Mouse (Mus musculus) layer of hippocampus, adult 2 months (tissue): Measurements from ENCODE around the gene Mars. TPM values are rescaled to one million over a fixed set of nuclear protein-coding genes. Genes with fewer than 3 reads are reported as not detected.

Experiments
- DNase-seq, 2 experiments: peaks; one replicate each; pipeline ENCODE4 v3.0.0; 2022; ENCODE audit warnings: low spot score in 2 of 2
- H3K27ac ChIP-seq: fragments of 200-600 bp; 2 replicates; pipeline ENCODE4 v1.8.1; 2022
- H3K4me3 ChIP-seq: fragments of 200-600 bp; 2 replicates; pipeline ENCODE4 v1.8.1; 2022; ENCODE audit warnings: mild to moderate bottlenecking
- CTCF ChIP-seq: fragments of 200-600 bp; conservative IDR thresholded peaks from 2 replicates; pipeline ENCODE4 v1.8.1; 2022; ENCODE audit warnings: antibody characterized with exemption, mild to moderate bottlenecking, moderate library complexity
- total RNA-seq, 2 experiments: library from RNA; stranded (reverse); gene quantifications; 2 replicates each; pipeline ENCODE4 v1.2.3; 2021

Mars gene
- total RNA-seq, 2 experiments from 2014 or later, result 55.6 to 60.0 TPM

- no peak for TF ChIP-seq CTCF
- H3K4me3 ChIP-seq, result no peak overlapping the region
- DNase-seq, result no peak
Measured at GRCm38 (mm10) chr10:127343029-127343428, 31.4 kb upstream of the Mars start.

GRCm38 (mm10) chr10:127341891-127342639, 30.5 kb upstream of the Mars start, which contains the start of gene Gli1:
TSS of gene Gli1 (minus strand) at chr10:127341974.
- TF ChIP-seq CTCF, result peak; percentile 93
- Histone ChIP-seq H3K27ac (no peak within 1 kb of the TSS), H3K4me3 (peak within 1 kb of the TSS; percentile 43)
- peak; percentile 59 to 81 for DNase-seq

More at GRCm38 (mm10) chr10:127343029-127343428, 31.4 kb upstream of the Mars start:
- H3K27ac ChIP-seq, result no peak overlapping the region

DNA sequence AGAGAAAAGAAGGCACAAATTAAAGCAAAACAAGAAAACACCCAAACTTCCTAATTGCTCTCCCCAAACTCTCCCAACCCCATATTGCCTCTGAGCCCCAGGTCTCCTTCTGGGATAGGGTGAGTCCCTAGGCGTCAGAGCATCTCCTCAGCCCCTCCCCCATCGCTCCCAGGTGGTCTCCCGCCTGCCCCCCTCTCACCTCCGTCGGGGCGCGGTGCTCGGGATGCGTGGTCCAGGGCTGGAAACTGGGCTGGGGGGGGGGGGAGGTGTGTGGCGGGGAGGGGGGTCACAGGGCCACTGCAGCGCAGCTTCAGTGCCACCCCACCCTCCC, 29.7 kb upstream of the Mars start:
- Histone ChIP-seq H3K27ac (no peak overlapping the region), H3K4me3 (peak overlapping the region; percentile 43)
- DNase-seq, result no peak
- TF ChIP-seq CTCF, result no peak

GRCm38 (mm10) chr10:127340577-127341359, 29.2 kb upstream of the Mars start:
- H3K27ac ChIP-seq, result no peak overlapping the region
- DNase-seq, result no peak
- H3K4me3 ChIP-seq, result peak overlapping the region; percentile 51; the same call in 1 of the 2 replicates
- TF ChIP-seq CTCF, result no peak

DNA sequence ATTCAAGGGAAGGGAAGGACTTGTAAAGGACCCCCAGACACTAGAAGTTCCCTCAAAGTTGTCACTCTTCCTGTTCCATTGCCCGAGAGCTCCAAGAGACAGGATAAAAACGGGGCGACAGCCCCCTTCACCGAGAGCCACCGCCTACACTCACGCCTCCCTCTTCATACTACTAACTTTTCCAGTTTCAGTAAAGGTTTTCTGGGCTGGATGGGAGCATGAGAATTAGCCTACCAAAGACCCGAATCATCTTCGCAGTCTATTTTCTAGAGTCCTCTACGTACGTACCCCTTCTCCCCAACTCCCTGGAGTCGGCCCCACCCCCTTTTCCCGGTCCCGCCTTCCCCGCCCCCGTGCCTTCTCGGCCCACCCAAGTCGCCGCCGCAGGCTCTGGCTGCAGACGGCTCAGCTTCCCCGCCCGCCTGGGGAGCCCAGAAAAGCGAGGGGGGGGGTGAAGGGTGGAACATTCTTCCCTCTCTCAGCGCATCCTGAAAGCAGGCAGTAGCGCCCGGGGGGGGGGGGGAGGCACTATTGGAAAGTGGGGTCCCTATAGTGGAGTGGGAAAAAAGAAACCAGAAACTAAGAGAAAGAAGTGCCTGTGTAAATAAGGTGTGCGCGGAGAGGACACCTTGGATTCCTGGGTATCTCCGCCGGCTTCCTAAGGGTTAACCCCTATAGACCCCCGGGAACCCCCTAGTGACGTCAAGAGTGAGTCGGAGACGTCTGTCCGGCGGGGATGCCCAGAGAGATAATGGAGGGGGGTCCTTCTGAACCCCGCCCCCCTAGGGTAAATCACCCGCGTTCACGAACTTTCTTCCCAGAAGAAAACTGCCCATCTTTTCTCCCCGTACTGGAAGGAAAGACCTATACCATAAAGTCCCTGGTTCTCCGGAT, 28.3 kb upstream of the Mars start:
- Histone ChIP-seq H3K4me3 (peak overlapping the region; percentile 51), H3K27ac (peak overlapping the region; percentile 71)
- DNase-seq, result no peak
- no peak for TF ChIP-seq CTCF

- peak overlapping the region; percentile 73 for H3K27ac ChIP-seq
- TF ChIP-seq CTCF, result peak; percentile 98
- DNase-seq, result peak; percentile 89 to 90
- peak overlapping the region; percentile 51 for H3K4me3 ChIP-seq
Measured at GRCm38 (mm10) chr10:127338930-127339682, 27.5 kb upstream of the Mars start.

- Histone ChIP-seq H3K27ac (no peak overlapping the region), H3K4me3 (no peak overlapping the region)
- DNase-seq, result no peak
- no peak for TF ChIP-seq CTCF
Measured at GRCm38 (mm10) chr10:127337536-127338099, 26.0 kb upstream of the Mars start.

- no peak for TF ChIP-seq CTCF
- Histone ChIP-seq H3K4me3 (no peak overlapping the region), H3K27ac (no peak overlapping the region)
- no peak for DNase-seq
Measured at GRCm38 (mm10) chr10:127336952-127337351, 25.4 kb upstream of the Mars start.

DNA sequence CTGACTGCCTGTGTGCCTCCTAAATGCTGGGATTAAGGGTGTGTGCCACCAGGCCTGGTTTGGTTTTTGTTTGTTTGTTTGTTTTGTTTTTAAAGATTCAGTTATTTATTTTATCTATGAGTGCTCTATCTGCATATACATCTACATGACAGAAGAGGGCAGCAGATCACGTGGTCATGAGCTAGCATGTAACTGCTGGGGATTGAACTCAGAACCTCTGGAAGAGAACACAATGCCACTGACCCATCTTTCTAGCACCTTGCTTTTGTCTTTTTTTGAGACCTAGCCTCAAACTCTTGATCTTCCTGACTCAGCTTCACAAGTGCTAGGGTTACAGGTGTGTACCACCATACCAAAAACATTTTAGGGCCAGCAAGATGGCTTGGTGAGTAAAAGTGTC, 23.7 kb upstream of the Mars start:
- Histone ChIP-seq H3K4me3 (no peak overlapping the region), H3K27ac (no peak overlapping the region)
- peak; percentile 56 for TF ChIP-seq CTCF
- DNase-seq, result no peak

DNA sequence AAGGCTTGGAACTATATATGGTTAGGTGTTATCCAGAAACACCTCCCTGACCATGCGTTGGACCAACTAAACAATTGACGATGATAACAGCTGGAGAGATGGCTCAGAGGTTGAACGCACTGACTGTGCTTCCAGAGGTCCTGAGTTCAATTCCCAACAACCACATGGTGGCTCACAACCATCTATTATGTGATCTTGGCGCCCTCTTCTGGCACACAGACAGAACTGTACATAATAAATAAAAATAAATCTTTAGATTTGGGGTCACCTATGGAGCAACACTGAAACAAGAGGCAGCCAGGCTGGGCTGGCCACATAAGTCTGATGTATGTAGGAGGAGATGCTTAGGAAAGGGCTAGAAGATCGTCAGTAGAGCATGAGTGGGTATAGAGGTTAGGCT, 21.6 kb upstream of the Mars start:
- DNase-seq, result no peak
- H3K4me3 ChIP-seq, result no peak overlapping the region
- no peak overlapping the region for H3K27ac ChIP-seq
- TF ChIP-seq CTCF, result peak; percentile 63

DNA sequence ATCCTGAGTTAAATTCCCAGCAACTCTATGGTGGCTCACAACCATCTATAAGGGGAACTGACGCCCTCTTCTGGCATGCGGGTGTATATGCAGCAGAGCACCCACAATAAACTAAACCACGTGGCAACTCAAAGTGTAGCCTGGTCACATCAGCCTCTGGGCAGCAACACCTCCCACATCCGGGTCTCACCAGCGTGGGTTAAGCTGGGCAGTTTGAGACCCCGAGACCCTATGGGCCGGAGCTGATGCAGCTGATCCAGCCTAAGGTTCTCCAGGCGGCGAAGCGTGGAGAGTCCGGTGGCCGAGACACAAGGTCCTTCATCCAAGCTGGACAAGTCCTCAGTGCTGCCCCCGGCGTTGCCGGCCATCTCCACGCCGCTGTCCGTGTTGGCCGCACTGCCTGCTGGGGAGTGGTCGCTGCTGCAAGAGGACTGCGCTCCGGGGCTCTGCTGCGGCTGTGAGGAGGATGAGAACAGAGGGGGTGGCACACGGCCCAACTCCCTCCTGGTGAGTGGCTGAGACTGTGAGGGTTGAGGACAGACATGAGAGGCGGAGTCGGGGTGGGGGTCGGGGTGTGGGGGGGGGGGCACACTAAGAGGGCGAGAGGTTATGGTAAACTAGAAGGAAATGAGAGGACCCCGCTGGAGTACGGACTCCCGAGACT, 20.8 kb upstream of the Mars start:
- peak; percentile 52 for TF ChIP-seq CTCF
- H3K27ac ChIP-seq, result no peak overlapping the region
- DNase-seq, result no peak
- no peak overlapping the region for H3K4me3 ChIP-seq
